Mouse (Mus musculus) gastrocnemius, adult 2 months (tissue): ENCODE results near the gene Cd72. TPM values are rescaled to one million over a fixed set of nuclear protein-coding genes. Genes with fewer than 3 reads are reported as not detected.

ENCODE experiments used
- DNase-seq: peaks from one replicate; pipeline ENCODE4 v3.0.0; 2022
- H3K27ac ChIP-seq: fragments of 200-600 bp; 2 replicates; pipeline ENCODE4 v1.8.1; 2022; ENCODE audit warnings: mild to moderate bottlenecking
- H3K4me3 ChIP-seq: fragments of 200-600 bp; 2 replicates; pipeline ENCODE4 v1.8.1; 2022; ENCODE audit warnings: mild to moderate bottlenecking, moderate library complexity
- CTCF ChIP-seq: fragments of 200-600 bp; IDR thresholded peaks from 2 replicates; pipeline ENCODE4 v1.8.1; 2022; ENCODE audit warnings: antibody characterized with exemption, mild to moderate bottlenecking, moderate library complexity
- intact Hi-C: fragments of 180-260 bp; cut with DNase I; formaldehyde crosslinking; loops from one replicate; pipeline ENCODE4 v1.15.1; 2025
- total RNA-seq, 2 experiments: library from RNA; stranded (reverse); gene quantifications; 2 replicates each; pipeline ENCODE4 v1.2.3; 2021

Gene Cd72
- total RNA-seq, 2 experiments from 2014 or later: not detected

DNA sequence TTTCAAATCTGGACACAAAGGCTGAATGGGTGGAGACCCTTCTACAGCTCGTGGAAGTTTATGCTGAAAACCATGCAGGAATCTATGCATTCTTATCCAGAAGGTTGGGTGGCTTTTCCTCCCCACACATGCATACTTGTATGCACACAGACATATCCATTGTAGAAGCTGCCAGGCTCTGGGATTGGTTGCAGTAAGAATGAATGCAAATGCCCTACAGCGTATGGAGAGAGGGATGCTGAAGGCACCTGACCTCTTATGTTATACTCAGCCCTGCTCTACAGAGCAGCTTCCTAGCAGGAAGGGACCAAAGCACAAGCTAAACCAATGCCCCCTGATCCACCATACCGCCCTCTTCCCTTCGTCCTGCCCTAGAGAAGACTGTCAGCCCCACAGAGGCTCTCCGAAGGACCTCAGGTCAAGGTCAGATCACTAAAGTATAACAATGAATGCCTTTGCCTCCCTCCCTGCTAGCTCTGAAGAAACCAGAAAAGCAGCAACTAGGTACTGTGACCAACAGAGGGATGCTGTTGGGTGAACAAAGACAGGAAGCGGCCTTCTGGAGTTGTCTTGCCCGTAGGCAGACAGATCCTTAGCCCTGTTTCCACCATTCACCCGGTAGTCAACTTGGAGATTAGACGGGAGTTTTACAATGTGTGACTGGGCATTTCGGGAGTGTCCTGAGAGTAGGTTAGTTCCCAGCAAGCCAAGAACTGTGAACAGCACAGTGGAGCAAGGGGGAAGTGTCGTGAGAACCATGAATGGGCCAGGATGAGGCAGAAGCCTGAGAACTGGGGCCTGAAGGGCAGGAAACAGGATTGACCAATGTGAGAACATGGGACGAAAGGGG is 47.1 kb downstream of the Cd72 start:
- DNase-seq: peak; percentile 13
- H3K27ac ChIP-seq: peak overlapping the region; percentile 95
- intact Hi-C loops: loop anchor here (2.0 to 10.0 kb wide), 2 partner anchors 24 to 362 kb away; partner anchors contain the start of gene Fam214b
- H3K4me3 ChIP-seq: peak overlapping the region; percentile 75
- no peak for TF ChIP-seq CTCF

DNA sequence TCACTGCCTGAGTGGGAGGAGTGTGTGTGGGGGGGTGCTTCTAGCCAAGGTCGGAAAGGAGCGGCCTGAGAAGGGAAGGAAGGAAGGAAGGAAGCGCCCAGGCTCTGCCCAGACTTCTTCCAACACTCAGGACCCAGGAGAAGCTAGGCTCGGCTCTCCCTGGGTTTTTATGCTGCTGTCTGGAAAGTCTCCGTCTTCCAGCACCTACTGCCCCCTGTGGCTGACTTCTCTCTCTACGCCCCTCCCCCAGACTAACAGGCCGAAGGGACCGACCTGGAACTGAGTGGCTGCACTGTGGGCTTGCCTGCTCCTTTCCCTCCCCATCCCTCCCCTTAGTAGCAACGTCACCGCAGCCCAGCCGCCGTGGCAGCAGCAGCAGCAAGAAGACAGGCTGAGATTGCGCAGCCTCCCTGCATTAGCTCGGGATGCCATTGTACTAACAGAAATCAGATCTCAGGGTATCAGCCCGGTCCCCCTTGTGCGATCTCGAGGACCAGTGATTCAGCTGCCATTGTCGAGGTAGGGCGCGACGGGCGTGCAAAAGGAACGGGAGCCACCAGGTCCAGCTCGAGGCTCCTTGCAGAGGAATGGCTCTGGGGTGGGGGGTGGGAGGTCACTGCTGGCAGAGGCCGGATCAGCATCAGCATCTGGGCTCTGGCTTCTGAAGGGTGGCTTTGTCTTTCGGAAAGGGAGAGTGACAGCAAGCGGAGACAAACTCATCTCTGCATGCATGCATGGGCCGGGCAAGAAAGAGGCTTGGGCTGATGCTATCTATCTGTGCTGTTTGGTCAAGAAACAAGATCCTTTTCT is 48.1 kb downstream of the Cd72 start:
- DNase-seq: peak; percentile 88
- TF ChIP-seq CTCF: peak; percentile 68

DNA sequence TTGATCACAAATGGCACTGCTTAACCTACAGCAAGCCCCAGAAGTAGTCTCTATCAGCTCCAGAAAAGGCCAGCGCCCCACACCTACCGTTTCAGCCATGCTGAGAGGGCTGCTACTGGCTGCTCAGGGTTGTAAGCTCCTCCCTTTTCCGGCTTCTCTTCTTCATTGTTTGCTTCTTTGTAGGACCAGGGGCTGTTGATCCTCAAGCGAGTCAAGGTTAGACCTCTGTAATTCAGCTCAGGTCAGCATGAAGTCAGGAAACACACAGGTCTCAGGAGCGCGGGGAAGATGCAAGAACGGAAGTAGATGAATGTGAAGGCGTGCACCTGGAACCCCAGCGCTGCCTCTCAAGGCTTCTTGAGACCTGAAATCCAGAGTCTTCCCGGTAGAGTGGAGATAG is 49.7 kb downstream of the Cd72 start:
- intact Hi-C loops: loop anchor here (10.0 kb wide), 1 partner anchor 360 kb away; the partner anchor contains the start of gene Fam214b
- no peak for TF ChIP-seq CTCF
- no peak overlapping the region for H3K4me3 ChIP-seq
- peak; percentile 11 for DNase-seq
- H3K27ac ChIP-seq: peak overlapping the region; percentile 95

More for the DNA sequence above, 48.1 kb downstream of the Cd72 start:
- Histone ChIP-seq H3K4me3 (peak overlapping the region; percentile 75), H3K27ac (peak overlapping the region; percentile 95)
- intact Hi-C loops: loop anchor here (2.0 to 10.0 kb wide), 2 partner anchors 24 to 362 kb away; partner anchors contain the start of gene Fam214b

DNA sequence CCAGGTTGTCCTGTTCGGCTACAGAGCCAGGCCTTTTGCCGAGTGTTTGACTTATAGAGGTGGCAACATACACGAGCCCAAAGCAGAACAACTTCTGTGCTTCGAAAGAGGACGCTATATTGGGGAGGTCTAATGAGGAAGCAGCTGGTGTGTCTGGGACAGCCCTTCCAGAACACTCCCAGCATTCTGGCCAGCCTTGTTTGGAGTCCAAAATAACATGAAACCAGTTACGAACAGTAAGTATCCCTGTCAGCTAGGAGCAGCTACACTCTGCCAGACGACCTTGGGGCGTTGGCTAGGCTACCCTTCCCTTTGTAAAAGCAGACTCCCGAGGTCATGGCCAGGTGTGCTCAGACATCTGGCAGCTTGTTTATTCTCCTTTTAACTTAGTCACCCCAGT is 52.2 kb downstream of the Cd72 start:
- no peak for TF ChIP-seq CTCF

DNA sequence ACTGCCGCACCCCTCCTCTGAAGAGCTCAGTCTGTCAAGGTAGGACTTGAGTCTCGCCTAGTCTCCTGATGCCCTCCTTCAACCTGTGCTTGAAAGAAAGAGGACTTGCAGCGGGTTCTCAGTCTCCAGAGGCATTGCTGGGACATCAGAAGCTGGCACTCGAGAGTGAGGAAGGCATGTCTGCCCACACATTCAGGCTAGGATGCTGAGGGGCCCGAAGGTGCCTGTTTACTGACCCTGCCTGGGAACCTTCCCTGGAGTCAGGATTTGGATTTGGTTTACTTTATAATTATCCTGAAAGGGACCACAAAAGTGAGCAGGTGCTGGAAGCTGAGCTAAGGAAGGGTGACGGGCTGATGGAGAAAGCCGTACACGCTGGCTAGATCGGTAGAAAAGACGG is 52.9 kb downstream of the Cd72 start:
- peak overlapping the region; percentile 95 for H3K27ac ChIP-seq
- DNase-seq: peak; percentile 11
- no peak for TF ChIP-seq CTCF
- peak overlapping the region; percentile 51 for H3K4me3 ChIP-seq
- intact Hi-C loops: loop anchor here (10.0 kb wide), 1 partner anchor 357 kb away; the partner anchor contains the start of gene Fam214b

More for the DNA sequence above, 52.2 kb downstream of the Cd72 start:
- Histone ChIP-seq H3K4me3 (peak overlapping the region; percentile 51), H3K27ac (peak overlapping the region; percentile 95)
- DNase-seq: peak; percentile 70
- intact Hi-C loops: loop anchor here (10.0 kb wide), 1 partner anchor 357 kb away; the partner anchor contains the start of gene Fam214b

DNA sequence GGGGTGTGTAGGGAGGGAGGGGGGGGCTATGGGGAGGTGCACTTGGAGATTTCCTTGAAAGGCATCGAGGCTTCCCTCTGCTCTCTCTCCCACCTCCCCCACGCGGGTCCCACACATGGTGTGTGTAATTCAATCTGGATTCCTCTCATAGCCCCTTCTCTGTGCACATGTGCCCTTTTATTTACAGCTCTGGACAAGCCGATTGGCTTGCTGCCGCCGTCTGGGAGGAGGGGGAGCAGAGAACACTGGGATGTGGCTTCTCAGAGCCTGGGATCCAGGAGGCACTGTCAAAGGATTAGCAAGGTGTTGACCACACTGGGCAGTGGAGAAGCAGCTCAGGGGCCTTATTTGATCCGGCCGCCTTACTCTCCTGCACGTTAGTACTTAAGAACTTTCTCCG is 53.5 kb downstream of the Cd72 start:
- intact Hi-C loops: loop anchor here (10.0 kb wide), 1 partner anchor 356 kb away; the partner anchor contains the start of gene Fam214b
- DNase-seq: peak; percentile 69
- H3K4me3 ChIP-seq: peak overlapping the region; percentile 51
- H3K27ac ChIP-seq: peak overlapping the region; percentile 95
- TF ChIP-seq CTCF: no peak

DNA sequence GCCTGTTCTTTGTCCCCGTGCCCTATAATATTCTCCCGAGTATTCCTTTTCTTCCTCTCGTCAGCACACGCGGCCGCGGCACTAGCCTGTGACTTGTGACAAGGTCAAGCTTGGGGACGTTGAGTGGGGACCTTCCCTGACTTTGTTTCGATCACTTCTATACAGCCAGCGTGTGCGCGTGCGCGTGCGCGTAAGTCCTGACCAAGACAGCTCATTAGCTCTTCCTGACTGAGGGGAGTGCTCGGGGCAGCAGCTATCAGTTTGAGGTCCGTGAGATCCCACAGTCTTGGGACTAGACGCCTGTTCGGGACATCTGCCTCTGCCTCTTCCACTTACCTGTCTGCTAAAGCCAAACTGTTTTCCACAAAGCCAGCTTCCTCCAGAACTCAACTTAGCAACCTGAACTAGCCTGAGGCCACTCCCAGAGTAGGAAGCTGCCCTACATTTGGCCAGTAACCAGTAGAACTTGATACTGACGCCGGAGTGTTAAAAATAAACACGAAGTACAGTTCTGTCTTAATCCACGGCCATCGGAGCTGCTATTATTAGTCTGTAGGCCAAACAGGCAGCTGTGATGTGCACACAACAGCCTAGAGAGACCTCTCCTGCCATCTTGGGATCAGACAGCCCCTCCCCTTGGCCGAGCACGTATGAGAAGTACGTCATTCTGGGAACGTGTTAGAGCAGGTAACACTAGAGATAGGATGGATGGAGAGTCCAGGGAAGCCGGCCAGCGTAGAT is 54.9 kb downstream of the Cd72 start:
- intact Hi-C loops: loop anchor here (10.0 kb wide), 1 partner anchor 355 kb away; the partner anchor contains the start of gene Fam214b
- no peak for TF ChIP-seq CTCF
- Histone ChIP-seq H3K4me3 (peak overlapping the region; percentile 65), H3K27ac (peak overlapping the region; percentile 95)
- peak; percentile 80 for DNase-seq

DNA sequence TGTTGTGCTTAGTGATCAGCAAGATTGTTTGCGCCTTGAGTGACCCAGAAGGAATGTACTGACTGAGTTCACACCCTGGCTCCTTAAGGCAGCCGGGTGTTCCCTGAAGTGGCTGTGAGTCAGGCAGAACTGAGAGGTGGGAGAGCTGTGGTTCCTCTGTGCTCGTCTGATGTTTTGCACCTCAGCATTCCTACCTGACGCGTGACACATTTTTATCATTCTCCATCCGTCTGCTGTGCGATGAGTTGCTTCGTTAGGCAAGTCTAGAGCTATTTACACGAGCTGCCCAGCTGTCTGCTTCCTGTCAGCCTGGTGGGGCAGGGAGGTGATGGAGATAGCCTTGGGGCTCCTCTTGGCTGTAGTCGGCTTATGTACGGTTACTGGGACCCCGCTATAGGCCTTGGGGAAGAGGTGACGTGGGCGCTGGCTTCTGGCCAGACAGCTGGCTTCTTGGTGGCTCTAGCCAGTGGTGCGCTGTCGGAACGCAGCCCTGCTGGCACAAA is 55.5 kb downstream of the Cd72 start:
- no peak for TF ChIP-seq CTCF
- peak overlapping the region; percentile 65 for H3K4me3 ChIP-seq
- peak overlapping the region; percentile 95 for H3K27ac ChIP-seq
- intact Hi-C loops: no loop called here
- DNase-seq: peak; percentile 81

DNA sequence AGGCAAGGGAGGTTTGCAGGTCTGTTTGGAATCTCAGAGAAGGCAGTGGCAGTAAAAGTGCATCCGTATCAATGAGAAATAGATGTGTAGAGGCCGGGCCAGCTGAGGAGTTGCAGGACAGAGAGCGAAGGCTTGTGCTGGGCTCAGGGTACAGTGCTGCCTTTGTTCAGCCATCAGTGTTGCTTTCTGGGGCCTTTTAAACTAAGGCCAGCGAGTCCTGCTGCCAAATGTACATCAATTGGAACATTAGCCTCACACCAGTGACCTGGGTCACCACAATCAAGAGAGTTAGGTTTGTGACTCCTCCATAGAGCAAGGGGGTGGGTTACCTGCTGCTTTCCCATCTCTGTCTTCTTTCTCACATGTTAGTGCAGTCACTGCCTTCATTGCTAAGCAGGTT is 56.4 kb downstream of the Cd72 start:
- intact Hi-C loops: no loop called here
- H3K4me3 ChIP-seq: no peak overlapping the region
- no peak for TF ChIP-seq CTCF
- H3K27ac ChIP-seq: peak overlapping the region; percentile 95
- DNase-seq: no peak

Other genes with a start within 250 kb of the Cd72 start
- under 1 TPM in 1 of 2 experiments, not detected in 1; 0.06 TPM for gene Atp8b5, start 187.5 kb downstream of the Cd72 start, total RNA-seq
- gene Rusc2, start 72.6 kb downstream of the Cd72 start, total RNA-seq: 10 to 100 TPM; 19.0 to 29.6 TPM
- not detected for gene Fam166b, start 25.5 kb downstream of the Cd72 start, total RNA-seq
- gene Tesk1, start 12.7 kb downstream of the Cd72 start, total RNA-seq: 10 to 100 TPM; 55.7 to 57.8 TPM
- not detected for gene Sit1, start 29.1 kb upstream of the Cd72 start, total RNA-seq
- gene Ccdc107, start 38.3 kb upstream of the Cd72 start, total RNA-seq: 10 to 100 TPM; 26.3 to 27.8 TPM
- gene Arhgef39, start 45.1 kb upstream of the Cd72 start, total RNA-seq: not detected
- 1 to 10 TPM; 3.7 to 4.8 TPM for gene Car9, start 52.3 kb upstream of the Cd72 start, total RNA-seq
- gene Tpm2, start 69.1 kb upstream of the Cd72 start, total RNA-seq: over 10,000 TPM in 1 of 2 experiments, 1,000 to 10,000 TPM in 1; 4,293 to 10,756 TPM
- gene Creb3, start 107.7 kb upstream of the Cd72 start, total RNA-seq: 10 to 100 TPM; 40.3 to 47.4 TPM
- 10 to 100 TPM; 52.3 to 62.4 TPM for gene Tln1, start 108.1 kb upstream of the Cd72 start, total RNA-seq
- 10 to 100 TPM; 20.0 to 24.3 TPM for gene Rgp1, start 124.1 kb upstream of the Cd72 start, total RNA-seq
- gene Gba2, start 124.2 kb upstream of the Cd72 start, total RNA-seq: 1 to 10 TPM; 4.8 to 5.5 TPM
- under 1 TPM in 1 of 2 experiments, not detected in 1; 0.45 TPM for gene Msmp, start 129.9 kb upstream of the Cd72 start, total RNA-seq
- gene Npr2, start 177.3 kb upstream of the Cd72 start, total RNA-seq: 10 to 100 TPM; 32.4 to 51.4 TPM
- gene Spag8, start 199.0 kb upstream of the Cd72 start, total RNA-seq: under 1 TPM in 1 of 2 experiments, not detected in 1; 0.31 TPM
- gene Hint2, start 201.8 kb upstream of the Cd72 start, total RNA-seq: 10 to 100 TPM; 35.8 to 47.9 TPM
- 10 to 100 TPM in 1 of 2 experiments, 1 to 10 TPM in 1; 8.4 to 14.9 TPM for gene Tmem8b, start 214.3 kb upstream of the Cd72 start, total RNA-seq
- under 1 TPM; 0.08 to 0.15 TPM for gene Fam221b, start 214.5 kb upstream of the Cd72 start, total RNA-seq
- not detected for gene Olfr70, start 246.2 kb upstream of the Cd72 start, total RNA-seq